Mouse (Mus musculus): Measurements from ENCODE around the gene Hoxd9.

DNA sequence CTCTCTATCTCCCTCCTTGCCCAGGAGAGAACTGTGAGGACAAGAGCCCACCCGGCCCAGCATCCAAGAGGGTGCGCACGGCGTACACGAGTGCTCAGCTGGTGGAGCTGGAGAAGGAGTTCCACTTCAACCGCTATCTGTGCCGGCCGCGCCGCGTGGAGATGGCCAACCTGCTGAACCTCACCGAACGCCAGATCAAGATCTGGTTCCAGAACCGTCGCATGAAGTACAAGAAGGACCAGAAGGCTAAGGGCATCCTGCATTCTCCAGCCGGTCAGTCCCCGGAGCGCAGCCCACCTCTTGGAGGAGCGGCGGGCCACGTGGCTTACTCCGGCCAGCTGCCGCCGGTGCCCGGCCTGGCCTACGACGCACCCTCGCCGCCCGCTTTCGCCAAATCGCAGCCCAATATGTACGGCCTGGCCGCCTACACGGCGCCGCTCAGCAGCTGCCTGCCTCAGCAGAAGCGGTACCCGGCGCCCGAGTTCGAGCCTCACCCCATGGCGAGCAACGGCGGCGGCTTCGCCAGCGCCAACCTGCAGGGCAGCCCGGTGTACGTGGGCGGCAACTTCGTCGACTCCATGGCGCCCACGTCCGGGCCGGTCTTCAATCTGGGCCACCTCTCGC lies 48.9 kb downstream of the Hoxd9 start:
- TF ChIP-seq CTCF (IDR thresholded peaks at IDR 0.05) (no peak), EP300 (IDR thresholded peaks at IDR 0.05) (no peak)

Measured in lung, postnatal 0 days (tissue).